Mouse (Mus musculus) heart, embryonic 14.5 days (tissue): ENCODE results near the gene Pde3a. TPM values are rescaled to one million over a fixed set of nuclear protein-coding genes. Genes with fewer than 3 reads are reported as not detected.

Experiments used
- ATAC-seq: fragments of 200-750 bp; cut with Nextera tagmentation; 2 replicates; pipeline ENCODE4 v1.8.0; 2017; ENCODE audit warnings: low read depth, moderate TSS enrichment; ENCODE audit not compliant: insufficient number of reproducible peaks, insufficient read depth, low FRiP score
- H3K27ac ChIP-seq, 2 experiments: fragments of 200-500 bp in 1 of 2; fragments of 300-500 bp in 1 of 2; sonication (generic) in 1 of 2; replicated peaks in 1 of 2; 2 replicates each; pipeline ENCODE4 v1.5.1; 2012 to 2014; ENCODE audit warnings: low read depth in 2 of 2, low read length in 2 of 2, control low read depth in 1 of 2, mild to moderate bottlenecking in 1 of 2, mixed read lengths in 1 of 2; ENCODE audit not compliant: control insufficient read depth in 1 of 2, insufficient read depth in 1 of 2
- H3K27me3 ChIP-seq: fragments of 300-500 bp; sonication (generic); 2 replicates; pipeline ENCODE4 v1.6.1; 2014; ENCODE audit warnings: mild to moderate bottlenecking, low read length, control low read depth; ENCODE audit not compliant: control insufficient read depth, insufficient read depth
- H3K36me3 ChIP-seq: fragments of 300-500 bp; sonication (generic); 2 replicates; pipeline ENCODE4 v1.6.1; 2014; ENCODE audit warnings: mild to moderate bottlenecking, control low read depth, low read length, mixed read lengths; ENCODE audit not compliant: control insufficient read depth, insufficient read depth
- H3K4me1 ChIP-seq, 2 experiments: fragments of 200-500 bp in 1 of 2; fragments of 300-500 bp in 1 of 2; sonication (generic) in 1 of 2; 2 replicates each; pipeline ENCODE4 v1.6.1; 2012 to 2014; ENCODE audit warnings: low read length in 2 of 2, control low read depth in 1 of 2, mixed read lengths in 1 of 2; ENCODE audit not compliant: control insufficient read depth in 2 of 2, insufficient read depth in 2 of 2
- H3K4me2 ChIP-seq: fragments of 300-500 bp; sonication (generic); 2 replicates; pipeline ENCODE4 v1.6.1; 2014; ENCODE audit warnings: mild to moderate bottlenecking, low read length
- H3K4me3 ChIP-seq, 2 experiments: fragments of 200-500 bp in 1 of 2; fragments of 300-500 bp in 1 of 2; sonication (generic) in 1 of 2; 2 replicates each; pipeline ENCODE4 v1.5.1; 2012 to 2014; ENCODE audit warnings: low read length in 2 of 2, mild to moderate bottlenecking in 2 of 2, control low read depth in 1 of 2, low read depth in 1 of 2, moderate library complexity in 1 of 2; ENCODE audit not compliant: control insufficient read depth in 1 of 2, insufficient read depth in 1 of 2
- H3K9ac ChIP-seq: fragments of 300-500 bp; sonication (generic); 2 replicates; pipeline ENCODE4 v1.6.1; 2014; ENCODE audit warnings: mild to moderate bottlenecking, low read length
- H3K9me3 ChIP-seq: fragments of 300-500 bp; sonication (generic); 2 replicates; pipeline ENCODE4 v1.6.1; 2016; ENCODE audit warnings: low read length, control low read depth; ENCODE audit not compliant: control insufficient read depth
- WGBS: fragments of 180-500 bp; shearing (Covaris S2); extraction: QIAGEN DNeasy Blood & Tissue Kit; methylation state at CpG from one replicate; pipeline ENCODE4 v1.1.7; 2014; 5-methylcytosine and 5-hydroxymethylcytosine counted together
- polyA plus RNA-seq: library from polyadenylated mRNA; unstranded; fragments of >200 nt; fragmentation: Nextera tagmentation; extraction: Ambion mirVana; gene quantifications from 2 replicates; pipeline ENCODE4 v1.2.1, GENCODE M21; 2014

Pde3a gene
- polyA plus RNA-seq, 1 experiment from 2014 or later = 14.7 TPM

- Histone ChIP-seq H3K4me1 (peaks cover 0 to 3% of the 10 kb centered on the region in 2 experiments; a peak in 1 of 4 replicates), H3K36me3 (no peaks in the 10 kb centered on the region; the same call in 1 of the 2 replicates), H3K9me3 (no peaks in the 10 kb centered on the region), H3K27me3 (no peaks in the 10 kb centered on the region), H3K4me2 (no peak overlapping the region), H3K9ac (no peak overlapping the region), H3K27ac (no peak overlapping the region), H3K4me3 (no peak overlapping the region)
- ATAC-seq = no peak
- WGBS = 90% methylated on average over 2 of the region's 2 CpGs
Observed at GRCm38 (mm10) chr6:141291195-141291594, 42.1 kb downstream of the Pde3a start.

- 93% methylated on average over 10 of the region's 10 CpGs for WGBS
- ATAC-seq = no peak
- H3K36me3 ChIP-seq = no peaks in the 10 kb centered on the region; the same call in 1 of the 2 replicates
- H3K4me1 ChIP-seq = peaks cover 0 to 3% of the 10 kb centered on the region in 2 experiments; a peak in 1 of 4 replicates
- H3K27me3 ChIP-seq = no peaks in the 10 kb centered on the region
- H3K9ac ChIP-seq = no peak overlapping the region
- H3K4me3 ChIP-seq = no peak overlapping the region
- H3K4me2 ChIP-seq = no peak overlapping the region
- H3K27ac ChIP-seq = no peak overlapping the region
- H3K9me3 ChIP-seq = no peaks in the 10 kb centered on the region
Observed at GRCm38 (mm10) chr6:141292826-141293459, 43.9 kb downstream of the Pde3a start.

GRCm38 (mm10) chr6:141293460-141293853, 44.4 kb downstream of the Pde3a start:
- no peaks in the 10 kb centered on the region for H3K9me3 ChIP-seq
- 66% methylated on average over 2 of the region's 2 CpGs for WGBS

GRCm38 (mm10) chr6:141295264-141295663, 46.2 kb downstream of the Pde3a start:
- Histone ChIP-seq H3K9ac (no peak overlapping the region), H3K4me3 (no peak overlapping the region), H3K4me1 (peaks cover 0 to 3% of the 10 kb centered on the region in 2 experiments; a peak in 1 of 4 replicates), H3K36me3 (no peaks in the 10 kb centered on the region), H3K9me3 (no peaks in the 10 kb centered on the region), H3K27ac (no peak overlapping the region), H3K27me3 (no peaks in the 10 kb centered on the region), H3K4me2 (no peak overlapping the region)
- 66% methylated on average over 3 of the region's 3 CpGs for WGBS
- ATAC-seq = no peak

More at GRCm38 (mm10) chr6:141293460-141293853, 44.4 kb downstream of the Pde3a start:
- peaks cover 0 to 3% of the 10 kb centered on the region in 2 experiments; a peak in 1 of 4 replicates for H3K4me1 ChIP-seq
- H3K4me2 ChIP-seq = no peak overlapping the region
- no peaks in the 10 kb centered on the region for H3K27me3 ChIP-seq
- ATAC-seq = no peak
- no peaks in the 10 kb centered on the region; the same call in 1 of the 2 replicates for H3K36me3 ChIP-seq
- no peak overlapping the region for H3K27ac ChIP-seq
- H3K4me3 ChIP-seq = no peak overlapping the region
- H3K9ac ChIP-seq = no peak overlapping the region

- no peak for ATAC-seq
- Histone ChIP-seq H3K9me3 (no peaks in the 10 kb centered on the region), H3K27me3 (no peaks in the 10 kb centered on the region), H3K4me3 (no peak overlapping the region), H3K4me2 (no peak overlapping the region), H3K27ac (no peak overlapping the region), H3K4me1 (no peaks in the 10 kb centered on the region; a peak in 2 of 4 replicates), H3K36me3 (no peaks in the 10 kb centered on the region), H3K9ac (no peak overlapping the region)
- 90% methylated on average over 14 of the region's 14 CpGs for WGBS
Observed at GRCm38 (mm10) chr6:141301750-141302748, 53.0 kb downstream of the Pde3a start.

GRCm38 (mm10) chr6:141302842-141303241, 53.8 kb downstream of the Pde3a start:
- Histone ChIP-seq H3K27me3 (no peaks in the 10 kb centered on the region), H3K9me3 (no peaks in the 10 kb centered on the region), H3K27ac (no peak overlapping the region), H3K4me2 (no peak overlapping the region), H3K4me3 (no peak overlapping the region), H3K9ac (no peak overlapping the region), H3K36me3 (no peaks in the 10 kb centered on the region), H3K4me1 (peaks cover 2 to 7% of the 10 kb centered on the region in 2 experiments)
- ATAC-seq = no peak
- WGBS = 83% methylated on average over 4 of the region's 4 CpGs

GRCm38 (mm10) chr6:141307326-141307725, 58.3 kb downstream of the Pde3a start:
- Histone ChIP-seq H3K9me3 (no peaks in the 10 kb centered on the region), H3K27ac (no peak overlapping the region), H3K4me3 (no peak overlapping the region), H3K4me1 (peaks cover 3 to 17% of the 10 kb centered on the region in 2 experiments), H3K36me3 (no peaks in the 10 kb centered on the region), H3K9ac (no peak overlapping the region), H3K4me2 (no peak overlapping the region), H3K27me3 (no peaks in the 10 kb centered on the region)
- 71% methylated on average over 1 of the region's 1 CpGs for WGBS
- ATAC-seq = no peak
